Mouse (Mus musculus): ENCODE data around the gene Lss.

DNA sequence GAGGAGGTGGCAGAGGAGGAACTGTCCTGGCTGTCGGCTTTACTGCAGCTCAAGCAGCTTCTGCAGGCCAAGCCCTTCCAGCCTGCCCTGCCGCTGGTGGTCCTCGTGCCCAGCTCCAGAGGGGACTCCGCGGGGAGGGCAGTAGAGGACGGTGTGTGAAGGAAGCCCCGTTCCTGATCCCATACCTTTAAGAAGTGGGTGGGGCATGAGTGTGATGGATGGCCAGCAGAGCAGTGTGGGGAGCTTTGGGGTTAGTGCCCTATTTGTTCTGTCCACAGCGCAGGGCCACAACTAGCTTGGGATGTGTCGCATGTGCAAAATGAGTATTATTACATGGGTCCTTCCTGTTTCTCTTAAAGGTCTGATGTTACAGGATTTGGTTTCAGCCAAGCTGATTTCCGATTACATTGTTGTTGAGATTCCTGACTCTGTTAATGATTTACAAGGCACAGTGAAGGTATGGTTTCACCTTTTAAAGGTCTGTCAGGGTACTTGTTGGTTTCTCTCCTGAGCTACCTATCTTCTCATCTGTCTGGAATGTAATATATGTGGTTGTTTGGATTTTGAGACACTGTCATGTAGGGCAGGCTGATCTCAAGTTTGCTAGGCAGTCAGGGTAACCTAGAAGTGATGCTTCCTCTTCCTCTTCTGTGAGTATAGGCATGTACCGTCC lies 27.0 kb upstream of the Lss start:
- TF ChIP-seq CTCF (IDR thresholded peaks at IDR 0.05; ENCODE audit: borderline replicate concordance, insufficient read depth, low read length): no peak
- TF ChIP-seq POLR2A (IDR thresholded peaks at IDR 0.05; ENCODE audit: low read depth, low read length): no peak
